Mouse (Mus musculus): ENCODE measurements at regions not wholly inside any gene's neighbourhood (a gene's known extent, or its start where the extent isn't known, plus 50 kb on each side); places are given as distances from the start of the nearest gene placed in this dataset.

- TF ChIP-seq EP300 (IDR thresholded peaks at IDR 0.05; ENCODE audit: low read depth in 1 of 2, low read length in 2 of 2) (no peak), GATA1 (IDR thresholded peaks at IDR 0.05; ENCODE audit: low read depth, low read length) (no peak), CTCF (IDR thresholded peaks at IDR 0.05 in 2 of 3, conservative IDR thresholded peaks at IDR 0.05 in 1 of 3; ENCODE audit: control insufficient read depth in 1 of 3, insufficient read depth in 1 of 3, low read depth in 2 of 3, low read length in 3 of 3, poor library complexity in 1 of 3, severe bottlenecking in 1 of 3) (no peak), TCF12 (IDR thresholded peaks at IDR 0.05; ENCODE audit: low read depth, low read length) (no peak), ZMIZ1 (IDR thresholded peaks at IDR 0.05; ENCODE audit: low read depth, low read length) (no peak), POLR2A (IDR thresholded peaks at IDR 0.05; ENCODE audit: control insufficient read depth in 1 of 2, insufficient read depth in 1 of 2, low read depth in 1 of 2, low read length in 2 of 2, poor library complexity in 1 of 2) (no peak), USF1 (IDR thresholded peaks at IDR 0.05; ENCODE audit: low read depth, low read length) (no peak), USF2 (IDR thresholded peaks at IDR 0.05; ENCODE audit: borderline replicate concordance in 1 of 2, insufficient read depth in 1 of 2, low read depth in 1 of 2, low read length in 2 of 2) (no peak), RAD21 (IDR thresholded peaks at IDR 0.05; ENCODE audit: low read depth, low read length) (no peak), MEF2A (IDR thresholded peaks at IDR 0.05; ENCODE audit: extremely low read depth, insufficient replicate concordance, low read depth, low read length, poor library complexity, severe bottlenecking) (no peak), E2F4 (IDR thresholded peaks at IDR 0.05; ENCODE audit: borderline replicate concordance, low read depth, low read length) (no peak), RCOR1 (IDR thresholded peaks at IDR 0.05; ENCODE audit: low read depth, low read length) (no peak), ZC3H11A (IDR thresholded peaks at IDR 0.05; ENCODE audit: low read depth, low read length) (no peak)
Observed at GRCm38 (mm10) chr5:39110336-39110735, 233.7 kb upstream of the Clnk start.
